Mouse (Mus musculus): ENCODE measurements around the gene Syt3. TPM values are rescaled to one million over a fixed set of nuclear protein-coding genes. Genes with fewer than 3 reads are reported as not detected.

The Syt3 gene
- total RNA-seq, 2 experiments from 2014 or later = 2.5 to 4.2 TPM

DNA sequence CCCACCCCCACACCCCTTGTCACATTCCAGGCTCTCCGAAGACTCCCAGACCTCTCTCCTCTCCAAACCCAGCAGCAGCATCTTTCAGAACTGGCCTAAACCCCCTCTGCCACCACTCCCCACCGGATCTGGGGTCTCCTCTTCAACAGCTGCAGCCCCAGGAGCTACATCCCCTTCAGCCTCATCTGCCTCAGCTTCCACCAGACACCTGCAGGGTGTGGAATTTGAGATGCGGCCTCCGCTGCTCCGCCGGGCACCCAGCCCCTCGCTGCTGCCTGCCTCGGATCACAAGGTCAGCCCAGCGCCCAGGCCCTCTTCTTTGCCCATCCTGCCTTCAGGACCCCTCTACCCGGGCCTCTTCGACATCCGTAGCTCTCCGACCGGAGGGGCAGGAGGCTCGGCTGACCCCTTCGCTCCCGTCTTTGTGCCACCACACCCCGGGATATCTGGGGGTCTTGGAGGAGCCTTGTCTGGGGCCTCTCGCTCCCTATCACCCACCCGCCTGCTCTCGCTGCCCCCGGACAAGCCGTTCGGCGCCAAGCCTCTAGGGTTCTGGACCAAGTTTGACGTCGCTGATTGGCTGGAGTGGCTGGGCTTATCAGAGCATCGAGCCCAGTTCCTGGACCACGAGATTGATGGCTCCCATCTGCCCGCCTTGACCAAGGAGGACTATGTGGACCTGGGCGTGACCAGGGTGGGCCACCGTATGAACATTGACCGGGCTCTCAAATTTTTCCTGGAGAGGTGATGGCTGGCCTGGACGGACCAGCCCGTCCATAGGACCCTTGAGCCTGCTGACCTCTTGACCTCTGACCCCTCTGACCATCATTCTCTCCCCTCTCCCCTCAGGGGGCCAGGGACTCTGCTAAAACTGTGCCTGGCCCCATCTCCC lies 27.1 kb upstream of the Syt3 start:
- no peak for DNase-seq

- no peak for DNase-seq
Observed at GRCm38 (mm10) chr7:44357531-44357930, 26.4 kb upstream of the Syt3 start.

GRCm38 (mm10) chr7:44358012-44358411 lies 25.9 kb upstream of the Syt3 start:
- no peak for DNase-seq

DNA sequence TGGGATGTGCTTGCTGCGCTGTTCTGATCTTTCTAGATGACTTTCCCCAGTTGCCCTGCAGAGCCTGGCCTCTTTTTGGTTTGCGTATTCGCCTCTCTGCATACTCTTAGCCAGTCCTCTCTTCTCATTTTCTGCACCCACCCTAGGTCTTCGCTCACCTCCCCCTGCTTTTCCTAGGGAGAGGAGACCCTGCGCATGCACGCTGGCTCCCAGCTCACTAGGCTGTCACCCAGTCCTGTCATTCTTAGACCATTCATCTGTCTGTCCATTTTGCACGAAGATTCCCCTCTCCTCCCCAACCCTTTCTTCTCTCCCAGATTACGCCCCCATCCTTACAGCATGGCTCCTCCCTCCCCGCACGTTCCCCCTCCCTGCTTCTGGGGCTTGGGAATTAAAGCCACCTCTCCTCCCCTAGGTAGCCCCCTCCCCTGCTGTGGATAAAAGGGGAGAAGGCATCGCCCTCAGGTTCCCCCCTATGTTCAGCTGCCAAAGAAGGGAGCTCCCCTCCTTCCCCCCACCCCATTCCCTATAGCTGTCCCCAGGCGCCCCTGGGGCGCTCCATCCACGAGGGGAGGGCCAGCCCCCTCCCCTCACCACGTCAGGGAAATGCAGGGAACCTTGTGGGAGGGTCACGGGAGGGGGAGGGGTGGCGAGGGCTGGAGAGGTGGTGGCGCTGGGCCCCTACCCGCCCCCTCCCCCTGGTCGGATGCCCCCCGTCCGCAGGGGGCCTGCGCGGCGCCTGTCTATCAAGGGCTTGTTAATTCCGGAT lies 24.8 kb upstream of the Syt3 start:
- DNase-seq = no peak

DNA sequence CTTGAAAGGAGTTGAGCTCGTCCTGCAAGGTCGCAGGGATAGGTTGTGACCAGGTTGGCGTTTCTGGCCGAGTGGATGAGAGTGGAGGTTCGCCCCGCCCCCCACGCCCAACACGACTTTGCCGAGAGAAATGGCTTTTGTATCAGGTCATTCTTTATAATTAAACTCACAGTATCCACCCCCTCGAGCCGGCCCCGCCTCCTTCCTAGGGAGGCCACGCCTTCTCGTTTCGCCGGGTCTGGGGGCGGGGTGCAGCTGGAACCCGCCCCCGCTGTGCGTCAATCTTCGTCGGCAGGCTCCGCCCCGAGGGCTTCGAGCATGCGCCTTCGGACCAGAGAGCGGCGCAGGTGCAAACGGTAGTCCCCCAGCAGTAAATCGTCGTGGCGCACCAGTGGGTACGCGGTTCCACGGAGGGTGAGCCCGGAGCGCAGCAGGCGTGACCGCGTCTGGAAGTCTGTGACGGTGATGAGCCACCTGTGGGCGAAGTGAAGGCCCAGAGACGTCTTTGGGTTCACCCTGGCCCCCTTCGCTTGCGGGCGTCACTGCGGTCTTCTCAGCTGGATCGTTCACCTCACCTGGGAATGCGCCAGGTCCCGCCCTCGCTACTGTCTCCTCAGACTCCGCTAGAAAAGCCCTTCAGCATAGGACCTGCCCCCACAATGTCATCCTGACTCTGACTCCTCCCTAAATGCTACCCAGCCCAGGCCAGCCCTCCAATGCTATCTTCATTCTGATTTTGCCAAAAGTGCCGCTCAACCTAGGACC lies 23.8 kb upstream of the Syt3 start:
- peak; percentile 96 for DNase-seq

DNA sequence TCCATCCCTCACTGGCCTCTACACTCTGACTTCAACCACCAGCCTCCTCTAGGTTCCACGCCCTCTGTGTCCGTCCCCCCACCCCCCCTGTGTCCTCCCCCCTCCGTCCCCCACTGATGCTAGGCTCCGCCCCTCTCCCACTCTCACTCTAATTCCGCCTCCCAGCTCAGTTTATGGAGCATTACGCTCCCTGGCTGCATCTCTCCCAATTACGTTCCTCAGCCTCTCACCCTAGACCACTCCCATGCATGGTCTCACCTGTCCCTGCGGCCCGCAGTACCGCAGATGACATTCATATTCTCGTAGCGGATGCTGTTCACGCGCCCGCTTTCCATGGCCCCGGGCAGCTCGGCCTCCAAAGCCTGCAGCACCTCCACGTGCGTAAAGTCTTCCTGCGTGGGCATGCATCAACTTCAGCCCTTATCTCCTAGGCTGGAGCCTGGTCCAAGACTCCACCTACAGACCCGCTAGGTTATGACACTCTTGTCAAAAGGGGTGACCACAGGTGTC lies 23.1 kb upstream of the Syt3 start:
- DNase-seq = no peak

GRCm38 (mm10) chr7:44372678-44373077 lies 11.2 kb upstream of the Syt3 start:
- DNase-seq = no peak

GRCm38 (mm10) chr7:44373460-44373859 lies 10.4 kb upstream of the Syt3 start:
- no peak for DNase-seq

DNA sequence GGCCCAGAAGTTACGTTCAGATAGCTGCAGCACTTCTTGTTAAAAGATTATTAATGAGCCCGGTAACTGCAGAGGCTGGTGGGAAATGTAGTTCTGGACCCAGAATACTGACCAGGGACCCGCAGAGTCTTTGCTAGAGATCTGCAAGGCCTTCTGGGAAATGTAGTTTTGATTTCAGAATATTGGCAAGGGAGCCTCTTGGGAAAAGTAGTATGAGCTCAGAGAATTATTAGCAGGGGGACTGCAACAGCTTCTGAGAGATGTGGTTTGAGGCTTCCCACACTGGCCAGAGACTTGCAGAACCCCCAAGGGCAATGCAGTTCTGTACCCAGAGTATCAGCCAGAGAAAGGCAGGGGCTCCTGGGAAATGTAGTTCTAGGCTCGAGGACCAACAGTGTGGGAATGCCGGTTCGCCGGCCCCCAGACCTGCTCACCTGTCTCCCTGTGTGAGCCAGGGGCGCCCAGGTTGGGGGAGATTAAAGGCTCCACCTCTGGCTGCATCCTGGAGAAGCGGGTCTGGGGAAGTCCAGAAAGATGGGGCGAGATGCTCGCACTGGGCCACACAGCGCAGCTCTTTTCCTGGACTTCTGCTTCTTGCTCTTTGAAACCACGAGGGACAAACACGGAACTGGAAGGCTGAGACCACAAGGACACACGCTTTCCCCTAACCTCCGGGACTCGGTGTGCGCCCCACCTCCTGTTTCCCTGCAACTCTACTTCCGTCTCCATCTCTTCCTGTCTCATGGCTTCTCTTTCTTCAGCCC lies 9.8 kb upstream of the Syt3 start:
- peak; percentile 79 for DNase-seq

GRCm38 (mm10) chr7:44374756-44375155 lies 9.1 kb upstream of the Syt3 start:
- no peak for DNase-seq

- DNase-seq = no peak
Observed at GRCm38 (mm10) chr7:44375207-44375606, 8.7 kb upstream of the Syt3 start.

DNA sequence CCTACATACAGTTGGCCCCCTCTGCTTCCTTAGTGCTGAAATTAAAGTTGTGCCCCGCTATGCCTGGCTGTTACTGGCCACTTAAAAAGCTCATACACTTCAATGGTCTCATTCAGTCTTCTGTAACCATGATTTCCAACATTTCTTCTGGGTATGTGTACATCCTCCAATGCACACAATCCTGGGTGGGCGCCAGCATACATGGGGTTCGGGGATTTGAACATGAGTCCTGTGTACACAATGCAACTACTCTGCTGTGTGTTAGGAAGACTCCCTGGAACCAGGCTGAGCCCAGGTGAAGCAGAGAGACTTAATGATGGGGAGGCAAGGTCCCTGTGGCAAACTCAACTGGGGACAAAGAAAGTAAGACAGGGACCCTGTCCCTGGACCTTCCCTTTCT lies 8.1 kb upstream of the Syt3 start:
- no peak for DNase-seq

DNA sequence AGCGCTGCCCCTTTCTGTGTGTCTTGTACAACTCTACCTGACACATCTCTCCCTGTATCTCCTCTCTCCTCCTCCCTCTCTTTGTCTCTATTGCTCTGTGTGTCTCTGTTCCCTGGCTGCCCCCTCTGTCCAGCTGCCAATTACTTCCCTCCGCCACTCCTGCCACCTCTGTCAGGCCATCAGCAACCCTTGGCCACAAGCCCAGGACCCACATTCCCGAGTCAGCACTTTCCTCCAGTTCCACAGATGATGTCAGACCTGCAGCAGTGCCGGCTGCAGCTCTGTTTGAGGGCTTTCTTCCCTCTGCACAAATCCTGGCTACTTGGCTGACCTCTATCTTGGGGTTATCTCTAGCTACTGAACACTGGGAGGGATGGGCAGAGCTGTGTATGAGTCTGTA lies 5.6 kb upstream of the Syt3 start:
- DNase-seq = peak; percentile 45

DNA sequence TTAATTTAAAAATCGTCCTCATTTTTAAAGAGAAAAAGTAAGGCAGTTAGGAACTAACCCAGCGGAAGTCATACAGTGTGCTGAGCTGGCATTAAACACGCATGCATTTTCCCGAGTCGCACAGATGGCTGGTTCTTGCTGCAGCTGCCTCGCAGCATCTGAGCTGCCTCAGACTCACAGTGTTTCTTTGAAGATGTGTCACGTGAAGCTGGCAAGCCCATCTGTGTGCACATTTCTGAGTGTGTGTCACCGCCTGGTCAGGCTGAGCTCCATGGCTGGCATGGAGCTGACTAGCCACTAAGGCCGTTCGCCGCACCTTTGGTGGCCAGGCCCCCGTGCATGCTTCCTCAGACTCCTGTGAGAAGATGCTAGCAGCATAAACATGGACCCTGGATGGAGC lies 1.4 kb upstream of the Syt3 start:
- no peak for DNase-seq

DNA sequence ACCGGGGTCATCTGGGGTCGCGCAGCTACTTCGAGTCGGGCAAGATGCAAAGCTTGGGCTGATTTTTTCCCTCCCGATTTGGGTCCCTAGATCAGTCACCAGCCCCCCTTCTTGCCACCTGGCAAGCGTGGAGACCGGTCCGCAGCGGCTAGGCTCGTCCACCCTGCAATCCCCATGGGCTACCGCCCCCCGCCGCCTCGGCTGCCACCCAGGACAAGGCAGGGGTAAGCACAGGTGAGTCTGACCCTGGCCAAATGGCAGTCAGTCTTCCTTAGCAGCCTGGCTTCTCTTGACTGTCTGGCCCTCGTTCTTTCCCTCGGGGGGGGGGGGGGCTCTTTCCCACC lies 786 bp downstream of the Syt3 start:
- DNase-seq = no peak

DNA sequence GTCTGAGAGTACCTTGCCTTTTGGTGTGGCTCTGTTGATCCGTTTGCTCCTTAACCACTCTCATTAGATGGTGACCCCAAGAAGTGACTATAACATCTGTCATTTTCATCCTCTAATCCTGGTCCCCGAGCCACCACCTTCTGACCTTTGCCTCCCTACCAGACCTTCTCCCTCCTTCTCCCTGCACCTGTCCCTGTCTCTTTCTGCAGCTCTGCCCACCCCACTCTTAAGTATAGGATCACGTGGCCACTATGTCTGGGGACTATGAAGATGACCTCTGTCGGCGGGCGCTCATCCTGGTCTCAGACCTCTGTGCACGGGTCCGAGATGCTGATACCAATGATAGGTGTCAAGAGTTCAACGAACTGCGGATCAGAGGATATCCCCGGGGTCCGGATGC lies 1.8 kb downstream of the Syt3 start, which contains the start of gene 1700008O03Rik:
Gene 1700008O03Rik (minus strand): TSS at position 101 of the 400 bp plus-strand sequence.
- no peak for DNase-seq

- DNase-seq = no peak
Observed at GRCm38 (mm10) chr7:44391831-44392230, 7.9 kb downstream of the Syt3 start.

- DNase-seq = no peak
Observed at GRCm38 (mm10) chr7:44392341-44392740, 8.4 kb downstream of the Syt3 start.

DNA sequence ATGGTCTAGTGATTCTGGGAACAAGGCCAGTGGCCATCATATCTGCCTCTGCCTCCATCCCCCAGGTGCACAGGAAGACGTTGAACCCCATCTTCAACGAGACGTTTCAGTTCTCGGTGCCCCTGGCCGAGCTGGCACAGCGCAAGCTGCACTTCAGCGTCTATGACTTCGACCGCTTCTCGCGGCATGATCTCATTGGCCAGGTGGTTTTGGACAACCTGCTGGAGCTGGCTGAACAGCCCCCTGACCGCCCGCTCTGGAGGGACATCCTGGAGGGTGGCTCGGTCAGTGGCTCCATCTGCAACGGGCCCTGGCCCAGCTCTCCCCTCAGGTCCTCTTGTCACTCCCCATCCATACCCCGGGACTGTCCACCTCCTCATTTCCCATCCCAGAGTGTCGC lies 9.4 kb downstream of the Syt3 start:
- no peak for DNase-seq

DNA sequence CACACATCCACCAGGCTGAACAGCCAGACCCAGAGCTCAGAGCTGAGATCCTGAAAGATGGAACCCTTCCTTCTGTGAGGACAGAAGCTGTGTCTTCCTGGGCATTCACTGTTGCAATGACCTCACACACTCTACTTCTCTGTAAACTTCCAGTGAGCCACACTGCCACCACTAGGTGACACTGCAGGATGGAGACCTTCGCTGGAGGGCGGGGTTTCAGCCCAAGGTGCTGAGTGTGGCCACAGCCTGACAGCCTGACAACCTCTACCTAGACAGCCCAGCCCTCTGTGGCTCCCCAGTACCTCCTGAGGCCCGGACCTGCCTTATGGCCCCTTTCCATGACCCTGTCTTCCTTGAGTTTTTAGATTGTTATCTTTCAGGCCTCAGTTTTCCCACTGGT lies 14.7 kb downstream of the Syt3 start:
- DNase-seq = peak; percentile 56

- DNase-seq = no peak
Observed at GRCm38 (mm10) chr7:44401673-44402072, 17.8 kb downstream of the Syt3 start.

Measured in adrenal gland, postnatal 10 days (tissue).